Mouse (Mus musculus): ENCODE data around the gene Osbpl6.

DNA sequence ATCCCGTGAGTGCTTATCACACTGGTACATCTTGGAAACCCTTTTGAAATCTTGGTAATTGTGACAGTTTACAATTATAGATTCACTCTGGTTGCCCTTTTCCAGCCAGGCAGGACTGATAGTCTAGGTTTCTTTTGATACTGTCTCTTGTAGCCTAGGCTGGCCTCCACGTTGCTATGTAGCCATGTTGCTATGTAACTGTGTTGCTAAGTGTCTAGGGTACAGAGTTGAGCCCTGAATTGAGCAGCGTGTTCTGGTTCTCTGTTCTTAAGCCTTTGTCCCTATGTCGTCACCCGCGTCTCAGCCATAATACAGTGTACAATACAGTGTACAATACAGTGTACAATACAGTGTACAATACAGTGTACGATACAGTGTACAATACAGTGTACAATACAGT, 128.6 kb downstream of the Osbpl6 start:
- no peak for TF ChIP-seq CTCF (IDR thresholded peaks at IDR 0.05; ENCODE audit: borderline replicate concordance, control insufficient read depth, extremely low read depth, insufficient read depth, low read length, poor library complexity)
- TF ChIP-seq POLR2A (IDR thresholded peaks at IDR 0.05; ENCODE audit: control insufficient read depth, extremely low read depth, insufficient read depth, low read length, poor library complexity) = no peak

All from thymus, adult 2 months (tissue).